ENCODE assay signal across 8 mouse cellular contexts in genomic region chr13:98924897-98925485, GRCm38 (mm10). TPM values are rescaled to one million over a fixed set of nuclear protein-coding genes. Genes with fewer than 3 reads are reported as not detected.
DNase-seq lines count a peak whose midpoint lies in the region; ATAC-seq and TF ChIP-seq lines count a peak whose summit lies in the region.

No protein-coding gene starts in this region.

- ATAC-seq in hindbrain, embryonic 12.5 days (ENCODE audit: low FRiP score): no peak
- no peak for ATAC-seq in midbrain, embryonic 11.5 days (ENCODE audit: low FRiP score)

- H3K27ac ChIP-seq in kidney, adult 2 months (ENCODE audit: insufficient read depth, low read depth, low read length): peak overlapping the region; percentile 96
- H3K27ac ChIP-seq in brown adipose tissue, adult 24 weeks (replicated peaks; ENCODE audit: low read depth, low read length): peak overlapping the region; percentile 34
- no peak overlapping the region for H3K27ac ChIP-seq in hindbrain, embryonic 12.5 days
- no peak overlapping the region; the same call in 1 of the 2 replicates for H3K27ac ChIP-seq in midbrain, embryonic 11.5 days (ENCODE audit: low read depth, low read length)

- no peak for DNase-seq in kidney, adult 2 months
- DNase-seq in kidney, postnatal 25 days: no peak
- DNase-seq in midbrain, embryonic 11.5 days (ENCODE audit: low spot score, missing footprints): peak; percentile 95
- DNase-seq in layer of hippocampus, postnatal 10 days (ENCODE audit: low spot score in 2 of 2): no peak
- no peak for DNase-seq in adrenal gland, postnatal 14 days
- no peak for DNase-seq in right cerebral cortex, adult 18-20 months

- TF ChIP-seq CTCF in kidney, adult 2 months (conservative IDR thresholded peaks at IDR 0.05; ENCODE audit: insufficient read depth, insufficient read length, low read depth, low read length): no peak

- TF ChIP-seq POLR2A in kidney, adult 2 months (IDR thresholded peaks at IDR 0.05; ENCODE audit: low read depth, low read length): no peak

- peak overlapping the region; percentile 100 for H3K9ac ChIP-seq in hindbrain, embryonic 12.5 days
- H3K9ac ChIP-seq in midbrain, embryonic 11.5 days (ENCODE audit: low read length): peak overlapping the region; percentile 100

- whole genome bisulfite sequencing in kidney, adult 2 months: 2% methylated on average over 11 of the region's 11 CpGs
- 20% methylated on average over 11 of the region's 11 CpGs for WGBS in hindbrain, embryonic 12.5 days
- 21% methylated on average over 11 of the region's 11 CpGs for WGBS in midbrain, embryonic 11.5 days

- H3K4me3 ChIP-seq in kidney, adult 2 months (ENCODE audit: insufficient read depth, low read depth, low read length): peak overlapping the region; percentile 88
- H3K4me3 ChIP-seq in brown adipose tissue, adult 24 weeks (ENCODE audit: insufficient read depth, low read depth, low read length): peak overlapping the region; percentile 95
- peak overlapping the region; percentile 99 for H3K4me3 ChIP-seq in hindbrain, embryonic 12.5 days
- H3K4me3 ChIP-seq in midbrain, embryonic 11.5 days (ENCODE audit: low read depth, low read length): peak overlapping the region; percentile 100

- H3K4me1 ChIP-seq in kidney, adult 2 months (ENCODE audit: control insufficient read depth, insufficient read depth, low read length): peaks cover 24% of the 10 kb centered on the region; the same call in 1 of the 2 replicates
- H3K4me1 ChIP-seq in brown adipose tissue, adult 24 weeks (ENCODE audit: control insufficient read depth, insufficient read depth, insufficient read length, low read length): peaks cover 11% of the 10 kb centered on the region; the same call in 1 of the 2 replicates
- H3K4me1 ChIP-seq in hindbrain, embryonic 12.5 days: peaks cover 28% of the 10 kb centered on the region
- peaks cover 8% of the 10 kb centered on the region; the same call in 1 of the 2 replicates for H3K4me1 ChIP-seq in midbrain, embryonic 11.5 days (ENCODE audit: control insufficient read depth, insufficient read depth, low read length)

- no peaks in the 10 kb centered on the region for H3K27me3 ChIP-seq in kidney, adult 2 months (replicated peaks; ENCODE audit: control insufficient read depth, insufficient read depth, low read length)
- no peaks in the 10 kb centered on the region for H3K27me3 ChIP-seq in hindbrain, embryonic 12.5 days
- no peaks in the 10 kb centered on the region for H3K27me3 ChIP-seq in midbrain, embryonic 11.5 days (ENCODE audit: control insufficient read depth, insufficient read depth, low read length)

- H3K9me3 ChIP-seq in hindbrain, embryonic 12.5 days (replicated peaks): no peaks in the 10 kb centered on the region
- H3K9me3 ChIP-seq in midbrain, embryonic 11.5 days (ENCODE audit: control insufficient read depth, low read length): peaks cover 3% of the 10 kb centered on the region; the same call in 1 of the 2 replicates

- no peaks in the 10 kb centered on the region for H3K36me3 ChIP-seq in kidney, adult 2 months (ENCODE audit: control insufficient read depth, insufficient read depth, low read length)
- peaks cover 21% of the 10 kb centered on the region for H3K36me3 ChIP-seq in hindbrain, embryonic 12.5 days
- H3K36me3 ChIP-seq in midbrain, embryonic 11.5 days (ENCODE audit: control insufficient read depth, insufficient read depth, low read length): peaks cover 17% of the 10 kb centered on the region

- H3K4me2 ChIP-seq in hindbrain, embryonic 12.5 days (replicated peaks): peak overlapping the region; percentile 83
- H3K4me2 ChIP-seq in midbrain, embryonic 11.5 days: peak overlapping the region; percentile 81

RNA-seq across cellular contexts. Expression of gene Tnpo1, which starts 1.2 kb away (rescaled TPM):
- polyA plus RNA-seq in kidney, adult 2 months (2012; rRNA removed): 25.0 and 27.0 TPM in 2 replicates
- 27.5 and 36.6 TPM in 2 replicates for polyA plus RNA-seq in brown adipose tissue, adult 24 weeks (2012; ENCODE audit: insufficient read depth, insufficient read length, missing spikeins)
- 87.7 and 90.5 TPM in 2 replicates for polyA plus RNA-seq in hindbrain, embryonic 12.5 days (2016; fragmentation: Nextera tagmentation; extraction: Ambion mirVana)
- polyA plus RNA-seq in midbrain, embryonic 11.5 days (2014; fragmentation: Nextera tagmentation; extraction: Ambion mirVana): 63.1 and 70.5 TPM in 2 replicates
- 10 to 100 TPM; 64.7 to 69.3 TPM for total RNA-seq in layer of hippocampus, postnatal 10 days (2021)
- 112 and 119 TPM in 2 replicates for total RNA-seq in adrenal gland, postnatal 14 days (2021)

RNA-seq across cellular contexts. Expression of gene 1700024P04Rik, which starts 59.4 kb away (rescaled TPM):
- not detected in 2 replicates for polyA plus RNA-seq in kidney, adult 2 months (2012; rRNA removed)
- not detected in 2 replicates for polyA plus RNA-seq in brown adipose tissue, adult 24 weeks (2012; ENCODE audit: insufficient read depth, insufficient read length, missing spikeins)
- not detected in 2 replicates for polyA plus RNA-seq in hindbrain, embryonic 12.5 days (2016; fragmentation: Nextera tagmentation; extraction: Ambion mirVana)
- not detected in 2 replicates for polyA plus RNA-seq in midbrain, embryonic 11.5 days (2014; fragmentation: Nextera tagmentation; extraction: Ambion mirVana)
- total RNA-seq in layer of hippocampus, postnatal 10 days (2021): not detected
- not detected in 2 replicates for total RNA-seq in adrenal gland, postnatal 14 days (2021)

Comparison
In these comparisons a context has a peak if more than half of its experiments do, and no peak if none do; other contexts are left out.
1. H3K27ac ChIP-seq: peak in kidney, adult 2 months (single experiment) and brown adipose tissue, adult 24 weeks (single experiment); none in hindbrain, embryonic 12.5 days (single experiment) and midbrain, embryonic 11.5 days (single experiment).
2. Peak in every context shown above with its lines, with median percentiles within 50 percentile points of each other: H3K4me3 ChIP-seq.